Mouse (Mus musculus) adrenal gland, adult (tissue): ENCODE measurements around the gene St3gal2.
"Not testable (repeated sequence)": the region's sequence is repeated elsewhere in the genome, so short reads cannot be mapped to it uniquely, and the experiment has no call there.

Experiments used
- DNase-seq, 2 experiments: peaks; one replicate each; pipeline ENCODE4 v3.0.0; 2022 to 2023; ENCODE audit warnings: low spot score in 1 of 2; ENCODE audit not compliant: inconsistent age in 2 of 2

The St3gal2 gene

DNA sequence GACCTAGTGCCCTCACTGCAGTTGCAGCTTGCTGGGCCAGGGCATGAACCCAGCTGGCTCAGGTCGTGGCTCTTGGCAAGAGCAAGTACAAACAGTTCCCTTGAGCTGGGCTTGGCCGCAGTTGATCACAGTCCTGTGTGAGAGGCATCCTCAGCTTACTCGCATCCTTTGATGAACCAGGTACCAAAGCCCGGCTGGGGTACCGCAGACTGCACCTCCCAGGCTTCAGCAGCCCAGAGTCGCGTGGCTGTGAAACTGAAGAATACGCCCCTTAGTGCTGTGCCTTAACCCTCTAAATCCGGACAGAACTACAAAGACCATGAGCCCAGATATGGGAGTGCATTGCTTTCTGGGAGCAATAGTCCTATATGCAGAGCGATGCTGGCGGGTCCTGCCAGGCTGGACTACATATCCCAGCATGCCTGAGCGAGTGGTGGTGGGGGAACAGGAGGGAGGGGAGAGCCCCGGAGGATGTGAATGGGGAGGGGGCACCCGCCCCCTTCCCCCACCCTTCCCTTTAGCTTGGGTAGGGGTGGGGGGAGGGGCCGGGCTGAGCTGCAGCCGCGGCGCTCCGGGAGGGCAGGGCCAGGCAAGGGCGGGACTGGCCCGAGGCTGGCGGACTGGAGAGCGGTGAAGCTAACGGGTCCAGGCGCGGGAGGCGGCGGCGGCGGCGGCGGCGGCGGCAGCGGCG, at the start of gene St3gal2:
St3gal2 (plus strand) TSS at position 582 of the 691 bp plus-strand sequence.
- DNase-seq, result peak; percentile 91 to 95

GRCm38 (mm10) chr8:110870501-110870900, 49.2 kb upstream of the St3gal2 start:
- DNase-seq, result no peak

- no peak for DNase-seq
Observed at GRCm38 (mm10) chr8:110877862-110878261, 41.9 kb upstream of the St3gal2 start.

DNA sequence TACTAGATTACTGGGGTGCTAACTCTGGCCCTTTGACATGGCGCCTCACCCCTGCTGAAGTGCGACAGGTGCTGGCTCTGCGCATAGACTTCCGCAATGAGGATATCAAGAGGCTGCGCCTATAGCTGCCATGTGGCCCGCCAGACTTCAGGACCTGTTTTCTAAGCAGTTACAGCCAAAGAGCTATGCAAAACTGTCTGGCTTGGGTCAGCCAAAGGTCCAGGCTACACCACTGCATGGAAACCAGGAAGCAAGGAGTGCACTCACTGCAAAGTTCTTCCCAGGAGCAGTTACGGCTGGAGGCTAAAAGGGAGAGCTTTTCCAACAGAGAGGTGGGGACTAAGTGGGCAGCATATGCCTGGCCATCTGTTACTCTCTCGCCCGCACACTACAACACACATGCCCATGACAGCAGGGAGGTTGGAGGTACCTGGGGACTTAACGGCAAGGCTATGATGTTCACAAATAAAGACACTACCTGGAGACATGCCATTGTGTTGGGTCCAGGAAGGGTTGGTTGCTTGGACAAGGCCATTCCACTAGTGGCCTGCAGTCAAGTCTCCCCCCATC, 37.9 kb upstream of the St3gal2 start:
- DNase-seq, result no peak

GRCm38 (mm10) chr8:110883824-110884223, 35.9 kb upstream of the St3gal2 start:
- no peak for DNase-seq

DNA sequence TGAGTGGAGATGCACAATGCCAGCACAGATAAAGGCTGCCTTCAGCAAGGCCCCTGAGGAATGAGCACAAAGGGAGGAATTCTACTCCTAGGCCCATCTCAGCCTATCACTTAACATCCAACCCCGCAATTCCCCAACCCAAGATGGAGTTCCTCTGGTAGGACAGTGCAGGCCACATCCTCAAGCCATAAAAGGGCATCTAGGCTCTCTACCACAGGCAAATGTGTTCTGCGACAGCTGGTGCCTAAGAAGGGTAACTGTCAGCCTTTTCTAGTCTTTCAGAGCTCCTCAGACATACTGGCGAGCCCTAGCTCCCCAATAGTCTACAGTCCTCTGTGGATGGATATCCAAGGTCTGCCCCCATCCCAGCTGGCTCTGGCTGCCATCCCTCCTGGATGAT, 33.1 kb upstream of the St3gal2 start:
- DNase-seq, result no peak

DNA sequence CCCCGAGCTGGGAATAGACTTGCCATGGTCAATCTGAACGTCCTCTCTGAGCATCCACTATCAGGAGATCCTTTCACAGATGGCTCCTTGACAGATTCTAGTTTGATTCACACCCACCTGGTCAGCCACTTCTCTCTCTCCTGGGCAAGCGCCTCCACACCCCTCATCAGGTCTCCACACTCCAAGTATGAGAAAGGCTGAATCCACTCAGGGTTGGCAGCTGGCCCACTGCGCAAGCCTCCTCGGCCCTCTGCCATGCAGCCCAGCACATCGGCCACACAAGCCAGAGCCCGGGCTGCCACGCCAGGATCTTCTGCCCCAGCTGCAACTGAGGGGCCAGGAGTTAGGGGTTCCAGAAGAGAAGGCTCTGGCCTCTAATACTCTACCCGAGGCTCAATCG, 32.2 kb upstream of the St3gal2 start:
- peak in 1 of 2 experiments; percentile 60 for DNase-seq

- DNase-seq, result no peak
Observed at GRCm38 (mm10) chr8:110888441-110888840, 31.3 kb upstream of the St3gal2 start.

DNA sequence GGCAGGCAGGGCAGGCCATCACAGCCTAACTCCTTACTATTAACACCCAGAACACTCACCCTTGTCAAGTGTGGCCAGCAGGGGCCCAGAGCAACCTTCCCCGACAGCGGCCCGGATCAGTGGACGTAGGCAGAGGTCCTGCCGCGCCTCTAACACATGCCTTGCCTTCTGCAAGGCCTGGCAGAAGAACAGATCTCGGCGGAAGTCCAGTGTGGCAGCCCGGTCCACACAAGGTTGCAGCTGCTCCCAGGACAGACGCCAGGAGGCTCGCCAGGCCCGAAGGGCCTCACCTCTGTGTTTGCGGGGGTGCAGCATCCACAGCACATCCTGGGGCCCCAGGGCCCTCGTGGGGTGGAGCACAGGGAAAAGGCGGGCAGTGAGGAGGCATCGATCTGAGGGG, 30.9 kb upstream of the St3gal2 start:
- DNase-seq, result no peak

- no peak for DNase-seq
Observed at GRCm38 (mm10) chr8:110889904-110890470, 29.7 kb upstream of the St3gal2 start.

DNA sequence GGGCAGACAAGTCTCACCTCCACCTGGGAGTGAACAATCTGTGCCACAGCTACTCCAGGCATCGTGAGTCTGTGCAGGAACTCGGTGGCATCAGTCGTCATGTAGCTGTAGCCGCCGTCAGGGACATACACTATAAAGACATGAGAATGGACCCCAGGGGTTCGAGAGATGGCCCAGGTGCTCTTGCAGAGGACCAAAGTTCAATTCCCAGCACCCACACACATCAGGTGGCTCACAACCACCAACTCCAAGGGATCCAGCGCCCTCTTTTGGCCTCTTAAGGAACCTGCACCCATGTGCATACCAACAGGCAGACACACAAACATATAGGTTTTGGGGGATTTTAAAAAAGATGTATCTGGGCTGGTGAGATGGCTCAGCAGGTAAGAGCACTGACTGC, 27.7 kb upstream of the St3gal2 start:
- DNase-seq, result no peak

DNA sequence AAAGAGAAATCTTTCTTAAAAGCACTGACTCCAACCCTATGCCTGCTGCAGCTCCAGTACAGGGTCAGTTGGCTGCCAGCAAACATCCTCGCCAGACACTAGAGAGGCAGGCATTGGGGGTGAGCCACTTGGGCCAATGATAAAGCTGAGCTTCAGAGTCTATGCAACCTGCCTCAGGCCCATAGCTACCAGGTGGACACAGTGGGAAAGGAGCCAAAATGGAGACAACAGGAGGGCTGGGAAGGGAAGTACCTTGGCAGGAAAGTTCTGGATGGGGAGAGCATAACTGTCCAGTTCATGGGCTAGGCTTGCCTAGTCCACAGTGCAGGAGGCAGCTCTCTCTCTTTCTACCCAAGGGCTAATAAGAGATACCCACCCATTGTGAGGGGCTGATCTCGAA, 26.8 kb upstream of the St3gal2 start:
- no peak for DNase-seq

DNA sequence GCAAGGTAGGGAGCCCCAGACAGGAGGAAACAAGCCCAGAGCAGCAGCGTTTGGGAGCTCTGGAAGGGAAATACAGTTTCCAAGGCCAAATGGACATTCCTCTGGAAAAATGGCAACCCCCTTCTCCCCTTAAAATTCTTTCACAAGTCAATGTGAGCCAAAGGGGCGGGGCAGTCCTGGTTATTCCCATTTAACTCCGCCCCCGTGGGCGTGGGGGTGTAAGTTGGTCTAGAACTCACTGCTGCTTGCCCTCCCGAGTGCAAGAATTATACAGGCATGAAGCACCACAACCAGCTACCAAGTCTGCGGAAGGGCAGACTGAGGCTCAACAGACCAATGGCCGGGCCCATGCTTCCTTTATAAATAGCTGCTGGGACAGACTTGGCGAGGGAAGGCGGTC, 24.9 kb upstream of the St3gal2 start:
- DNase-seq, result no peak

GRCm38 (mm10) chr8:110895254-110895653, 24.5 kb upstream of the St3gal2 start:
- no peak for DNase-seq

DNA sequence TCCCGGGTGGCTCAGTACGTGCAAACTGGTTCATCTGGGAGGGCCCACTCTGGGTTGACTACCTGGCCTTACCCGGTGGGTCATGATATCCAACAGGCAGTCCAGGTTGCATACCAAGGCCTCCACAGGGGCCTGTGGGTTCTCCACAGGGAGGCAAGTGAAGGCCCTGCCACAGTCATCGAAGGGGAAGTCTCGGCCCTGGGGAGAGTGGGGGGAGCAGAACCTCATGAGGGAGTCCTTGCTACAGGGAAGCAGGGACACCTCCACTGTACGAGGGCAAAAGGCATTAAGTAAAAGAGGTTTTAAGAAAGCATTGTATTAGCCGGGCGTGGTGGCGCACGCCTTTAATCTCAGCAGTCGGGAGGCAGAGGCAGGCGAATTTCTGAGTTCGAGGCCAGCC, 23.9 kb upstream of the St3gal2 start:
- no peak for DNase-seq

- DNase-seq, result no peak
Observed at GRCm38 (mm10) chr8:110897495-110897894, 22.2 kb upstream of the St3gal2 start.

DNA sequence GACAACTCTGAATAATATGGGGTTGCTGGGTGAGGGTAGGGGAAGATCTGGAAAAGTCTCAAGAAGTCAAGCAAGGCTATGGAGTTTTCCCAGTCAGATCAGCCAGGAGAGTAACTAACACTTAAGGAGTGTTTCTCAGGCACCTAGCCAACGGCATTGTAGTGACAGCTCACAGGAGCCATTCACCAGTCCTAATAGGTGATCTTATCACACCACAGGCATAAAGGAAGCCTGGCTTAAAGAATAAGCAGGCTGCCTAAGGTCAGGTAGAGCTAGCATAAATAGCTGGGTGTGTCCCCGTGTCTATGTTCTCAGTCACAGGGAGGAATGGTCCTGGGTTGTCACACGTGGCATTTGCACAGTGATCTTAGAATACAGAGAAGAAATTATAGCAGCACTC, 18.7 kb upstream of the St3gal2 start:
- DNase-seq, result no peak

- peak; percentile 85 to 93 for DNase-seq
Observed at GRCm38 (mm10) chr8:110901839-110902578, 17.7 kb upstream of the St3gal2 start, which contains the start of gene Fuk. Fuk (minus strand) TSS chr8:110902488.

- DNase-seq, result no peak
Observed at GRCm38 (mm10) chr8:110902579-110902965, 17.1 kb upstream of the St3gal2 start.

- no peak for DNase-seq
Observed at GRCm38 (mm10) chr8:110905404-110905803, 14.3 kb upstream of the St3gal2 start.

GRCm38 (mm10) chr8:110906682-110907081, 13.0 kb upstream of the St3gal2 start:
- DNase-seq, result no peak

DNA sequence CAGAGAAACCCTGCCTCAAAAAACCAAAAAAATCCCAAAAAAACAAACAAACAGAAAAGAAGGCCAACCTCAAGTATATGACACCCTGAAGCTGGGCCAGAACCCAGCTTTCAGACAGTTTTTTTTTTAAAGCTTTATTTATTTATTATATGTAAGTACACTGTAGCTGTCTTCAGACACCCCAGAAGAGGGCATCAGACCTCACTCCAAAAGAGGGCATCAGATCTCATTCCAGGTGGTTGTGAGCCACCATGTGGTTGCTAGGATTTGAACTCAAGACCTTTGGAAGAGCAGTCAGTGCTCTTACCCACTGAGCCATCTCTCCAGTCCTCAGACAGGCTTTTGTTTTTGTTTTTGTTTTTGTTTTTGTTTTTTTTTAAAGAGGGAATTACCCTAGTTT, 9.9 kb upstream of the St3gal2 start:
- DNase-seq, result not testable (repeated sequence)
